Mouse (Mus musculus) MEL (cell line): ENCODE data around the gene Il5. TPM values are rescaled to one million over a fixed set of nuclear protein-coding genes. Genes with fewer than 3 reads are reported as not detected.

Source experiments
- DNase-seq: peaks from one replicate; pipeline ENCODE4 v3.0.0; 2011; ENCODE audit warnings: low read depth, low spot score
- H3K27ac ChIP-seq: 2 replicates; pipeline ENCODE4 v1.5.1; 2012; ENCODE audit warnings: low read depth, mild to moderate bottlenecking, control low read depth, low read length, moderate library complexity; ENCODE audit not compliant: control insufficient read depth
- H3K27me3 ChIP-seq, 2 experiments: fragments of 150-350 bp in 1 of 2; sonication (generic) in 1 of 2; 2 replicates each; pipeline ENCODE4 v1.6.1; 2012; ENCODE audit warnings: low read length in 2 of 2, mild to moderate bottlenecking in 2 of 2, improper control_type of control experiment in 1 of 2, moderate library complexity in 1 of 2; ENCODE audit not compliant: insufficient read depth in 2 of 2, control insufficient read depth in 1 of 2
- H3K36me3 ChIP-seq, 2 experiments: 2 replicates each; pipeline ENCODE4 v1.6.1; 2012 to 2014; ENCODE audit warnings: low read length in 2 of 2, improper control_type of control experiment in 1 of 2, inconsistent platforms in 1 of 2, mild to moderate bottlenecking in 1 of 2; ENCODE audit not compliant: insufficient read depth in 2 of 2, control insufficient read depth in 1 of 2
- H3K4me1 ChIP-seq, 2 experiments: fragments of 150-350 bp in 1 of 2; sonication (generic) in 1 of 2; 2 replicates each; pipeline ENCODE4 v1.6.1; 2012; ENCODE audit warnings: low read length in 2 of 2, improper control_type of control experiment in 1 of 2, mild to moderate bottlenecking in 1 of 2; ENCODE audit not compliant: insufficient read depth in 2 of 2, control insufficient read depth in 1 of 2
- H3K4me3 ChIP-seq, 2 experiments: fragments of 150-350 bp in 1 of 2; sonication (generic) in 1 of 2; 2 replicates each; pipeline ENCODE4 v1.5.1; 2012; ENCODE audit warnings: low read depth in 2 of 2, low read length in 2 of 2, mild to moderate bottlenecking in 2 of 2, moderate library complexity in 2 of 2, control low read depth in 1 of 2, improper control_type of control experiment in 1 of 2; ENCODE audit not compliant: control insufficient read depth in 1 of 2, insufficient read depth in 1 of 2
- H3K79me2 ChIP-seq: 2 replicates; pipeline ENCODE4 v1.6.1; 2012; ENCODE audit warnings: mild to moderate bottlenecking, low read length, moderate library complexity; ENCODE audit not compliant: control insufficient read depth, poor library complexity, insufficient read depth
- H3K9ac ChIP-seq: 2 replicates; pipeline ENCODE4 v1.6.1; 2012; ENCODE audit warnings: low read depth, mild to moderate bottlenecking, control low read depth, low read length, moderate library complexity; ENCODE audit not compliant: control insufficient read depth, poor library complexity, severe bottlenecking
- H3K9me3 ChIP-seq: fragments of 150-350 bp; sonication (generic); replicated peaks from 2 replicates; pipeline ENCODE4 v1.6.1; 2012; ENCODE audit warnings: mild to moderate bottlenecking, low read length, improper control_type of control experiment, moderate library complexity; ENCODE audit not compliant: insufficient read depth
- BHLHE40 ChIP-seq: IDR thresholded peaks from 2 replicates; pipeline ENCODE4 v1.6.1; 2012; ENCODE audit warnings: low read depth, mild to moderate bottlenecking, inconsistent platforms, low read length, improper control_type of control experiment, borderline replicate concordance
- CHD2 ChIP-seq: IDR thresholded peaks from 2 replicates; pipeline ENCODE4 v1.6.1; 2011; ENCODE audit warnings: low read length, improper control_type of control experiment
- CTCF ChIP-seq, 3 experiments: IDR thresholded peaks in 2 of 3; conservative IDR thresholded peaks in 1 of 3; 2 replicates each; pipeline ENCODE4 v1.5.1; 2011 to 2012; ENCODE audit warnings: low read length in 3 of 3, low read depth in 2 of 3, mild to moderate bottlenecking in 2 of 3, improper control_type of control experiment in 1 of 3, inconsistent platforms in 1 of 3, mixed read lengths in 1 of 3, moderate library complexity in 1 of 3; ENCODE audit not compliant: control insufficient read depth in 1 of 3, insufficient read depth in 1 of 3, poor library complexity in 1 of 3, severe bottlenecking in 1 of 3
- E2F4 ChIP-seq: IDR thresholded peaks from 2 replicates; pipeline ENCODE4 v1.6.1; 2011; ENCODE audit warnings: low read depth, low read length, improper control_type of control experiment, borderline replicate concordance
- ELF1 ChIP-seq: IDR thresholded peaks from 2 replicates; pipeline ENCODE4 v1.6.1; 2014; ENCODE audit warnings: low read depth, mild to moderate bottlenecking, inconsistent platforms, low read length, improper control_type of control experiment, moderate library complexity
- EP300 ChIP-seq, 2 experiments: IDR thresholded peaks; 2 replicates each; pipeline ENCODE4 v1.6.1; 2011; ENCODE audit warnings: improper control_type of control experiment in 2 of 2, low read length in 2 of 2, low read depth in 1 of 2, mild to moderate bottlenecking in 1 of 2
- ETS1 ChIP-seq: IDR thresholded peaks from 2 replicates; pipeline ENCODE4 v1.6.1; 2012; ENCODE audit warnings: low read depth, mild to moderate bottlenecking, inconsistent platforms, low read length, improper control_type of control experiment, moderate library complexity
- GABPA ChIP-seq: IDR thresholded peaks from 2 replicates; pipeline ENCODE4 v1.6.1; 2012; ENCODE audit warnings: low read depth, mild to moderate bottlenecking, inconsistent platforms, low read length, improper control_type of control experiment, moderate library complexity
- GATA1 ChIP-seq: IDR thresholded peaks from 2 replicates; pipeline ENCODE4 v1.6.1; 2011; ENCODE audit warnings: low read depth, low read length, improper control_type of control experiment
- HCFC1 ChIP-seq: IDR thresholded peaks from 2 replicates; pipeline ENCODE4 v1.6.1; 2012; ENCODE audit warnings: low read depth, mild to moderate bottlenecking, inconsistent platforms, low read length, improper control_type of control experiment, moderate library complexity
- KAT2A ChIP-seq: conservative IDR thresholded peaks from 2 replicates; pipeline ENCODE4 v1.6.1; 2012; ENCODE audit warnings: low read depth, low read length, improper control_type of control experiment, inconsistent platforms
- MAFK ChIP-seq: IDR thresholded peaks from 2 replicates; pipeline ENCODE4 v1.6.1; 2011; ENCODE audit warnings: low read depth, mild to moderate bottlenecking, low read length, improper control_type of control experiment, borderline replicate concordance
- MAX ChIP-seq: IDR thresholded peaks from 2 replicates; pipeline ENCODE4 v1.6.1; 2011; ENCODE audit warnings: low read length, improper control_type of control experiment
- MAZ ChIP-seq: IDR thresholded peaks from 2 replicates; pipeline ENCODE4 v1.6.1; 2012; ENCODE audit warnings: low read depth, mild to moderate bottlenecking, inconsistent platforms, low read length, improper control_type of control experiment
- MEF2A ChIP-seq: IDR thresholded peaks from 2 replicates; pipeline ENCODE4 v1.6.1; 2014; ENCODE audit warnings: low read depth, mild to moderate bottlenecking, inconsistent platforms, low read length, improper control_type of control experiment; ENCODE audit not compliant: poor library complexity, insufficient replicate concordance, severe bottlenecking; ENCODE audit errors: extremely low read depth
- MXI1 ChIP-seq: IDR thresholded peaks from 2 replicates; pipeline ENCODE4 v1.6.1; 2011; ENCODE audit warnings: mild to moderate bottlenecking, low read depth, low read length, improper control_type of control experiment
- MYB ChIP-seq: IDR thresholded peaks from 2 replicates; pipeline ENCODE4 v1.6.1; 2011; ENCODE audit warnings: mild to moderate bottlenecking, low read depth, low read length, improper control_type of control experiment
- MYC ChIP-seq: IDR thresholded peaks from 2 replicates; pipeline ENCODE4 v1.6.1; 2011; ENCODE audit warnings: low read depth, mild to moderate bottlenecking, low read length, improper control_type of control experiment, moderate library complexity
- NELFE ChIP-seq: IDR thresholded peaks from 2 replicates; pipeline ENCODE4 v1.6.1; 2011; ENCODE audit warnings: low read depth, low read length, improper control_type of control experiment
- NRF1 ChIP-seq: IDR thresholded peaks from 2 replicates; pipeline ENCODE4 v1.6.1; 2014; ENCODE audit warnings: low read depth, mild to moderate bottlenecking, inconsistent platforms, low read length, improper control_type of control experiment, moderate library complexity; ENCODE audit not compliant: poor library complexity, insufficient read depth, severe bottlenecking
- POLR2A ChIP-seq, 2 experiments: IDR thresholded peaks; 2 replicates each; pipeline ENCODE4 v1.6.1; 2011 to 2012; ENCODE audit warnings: low read length in 2 of 2, mild to moderate bottlenecking in 2 of 2, control low read depth in 1 of 2, improper control_type of control experiment in 1 of 2, low read depth in 1 of 2, moderate library complexity in 1 of 2; ENCODE audit not compliant: control insufficient read depth in 1 of 2, insufficient read depth in 1 of 2, poor library complexity in 1 of 2
- POLR2AphosphoS2 ChIP-seq: IDR thresholded peaks from 2 replicates; pipeline ENCODE4 v1.6.1; 2011; ENCODE audit warnings: low read length, improper control_type of control experiment
- POLR2AphosphoS5 ChIP-seq: IDR thresholded peaks from 2 replicates; pipeline ENCODE4 v1.6.1; 2012; ENCODE audit warnings: low read depth, borderline replicate concordance, mild to moderate bottlenecking, inconsistent platforms, low read length, moderate library complexity, mixed read lengths
- RAD21 ChIP-seq: IDR thresholded peaks from 2 replicates; pipeline ENCODE4 v1.6.1; 2011; ENCODE audit warnings: mild to moderate bottlenecking, low read depth, low read length, improper control_type of control experiment
- RCOR1 ChIP-seq: IDR thresholded peaks from 2 replicates; pipeline ENCODE4 v1.6.1; 2012; ENCODE audit warnings: low read depth, mild to moderate bottlenecking, inconsistent platforms, low read length, improper control_type of control experiment
- SIN3A ChIP-seq: IDR thresholded peaks from 2 replicates; pipeline ENCODE4 v1.6.1; 2012; ENCODE audit warnings: low read length, improper control_type of control experiment, inconsistent platforms
- SMC3 ChIP-seq: IDR thresholded peaks from 2 replicates; pipeline ENCODE4 v1.6.1; 2011; ENCODE audit warnings: low read depth, low read length, improper control_type of control experiment
- TAL1 ChIP-seq: IDR thresholded peaks from 2 replicates; pipeline ENCODE4 v1.6.1; 2012; ENCODE audit warnings: mild to moderate bottlenecking, inconsistent platforms, low read length, moderate library complexity, mixed read lengths
- TBP ChIP-seq: IDR thresholded peaks from 2 replicates; pipeline ENCODE4 v1.8.0; 2011; ENCODE audit warnings: low read depth, low read length, improper control_type of control experiment
- TCF12 ChIP-seq: IDR thresholded peaks from 2 replicates; pipeline ENCODE4 v1.6.1; 2014; ENCODE audit warnings: low read depth, mild to moderate bottlenecking, inconsistent platforms, low read length, improper control_type of control experiment, moderate library complexity
- UBTF ChIP-seq: IDR thresholded peaks from 2 replicates; pipeline ENCODE4 v1.6.1; 2012; ENCODE audit warnings: low read depth, mild to moderate bottlenecking, inconsistent platforms, low read length, improper control_type of control experiment, moderate library complexity, borderline replicate concordance; ENCODE audit not compliant: insufficient read depth
- USF1 ChIP-seq: IDR thresholded peaks from 2 replicates; pipeline ENCODE4 v1.6.1; 2014; ENCODE audit warnings: low read depth, mild to moderate bottlenecking, inconsistent platforms, low read length, improper control_type of control experiment, moderate library complexity
- USF2 ChIP-seq, 2 experiments: IDR thresholded peaks; 2 replicates each; pipeline ENCODE4 v1.6.1; 2011 to 2012; ENCODE audit warnings: improper control_type of control experiment in 2 of 2, low read length in 2 of 2, borderline replicate concordance in 1 of 2, inconsistent platforms in 1 of 2, low read depth in 1 of 2, mild to moderate bottlenecking in 1 of 2; ENCODE audit not compliant: insufficient read depth in 1 of 2
- ZC3H11A ChIP-seq: IDR thresholded peaks from 2 replicates; pipeline ENCODE4 v1.6.1; 2012; ENCODE audit warnings: low read depth, mild to moderate bottlenecking, inconsistent platforms, low read length, improper control_type of control experiment
- ZMIZ1 ChIP-seq: IDR thresholded peaks from 2 replicates; pipeline ENCODE4 v1.6.1; 2012; ENCODE audit warnings: low read depth, mild to moderate bottlenecking, inconsistent platforms, low read length, improper control_type of control experiment, moderate library complexity
- ZNF384 ChIP-seq: IDR thresholded peaks from 2 replicates; pipeline ENCODE4 v1.6.1; 2012; ENCODE audit warnings: low read depth, mild to moderate bottlenecking, inconsistent platforms, low read length, improper control_type of control experiment
- polyA plus RNA-seq, 2 experiments: library from polyadenylated mRNA; stranded (reverse) in 1 of 2; unstranded in 1 of 2; fragments of >175 nt in 1 of 2; fragments of >200 nt in 1 of 2; gene quantifications; 2 replicates each; pipeline versions ENCODE4 v1.2.1 to v1.2.4; 2012; ENCODE audit warnings: low replicate concordance in 2 of 2, low read depth in 1 of 2; ENCODE audit not compliant: insufficient read length in 2 of 2, insufficient read depth in 1 of 2, missing spikeins in 1 of 2
- total RNA-seq: library from RNA; depleted of rRNA; stranded (reverse); fragments of 300-350 nt; gene quantifications from 2 replicates; pipeline ENCODE4 v1.2.3, GENCODE M21; 2012

Il5 gene
- total and polyA plus RNA-seq, 3 experiments = not detected

GRCm38 (mm10) chr11:53735682-53736245, 15.2 kb downstream of the Il5 start:
- H3K9ac ChIP-seq = peak overlapping the region; percentile 73
- no peaks in the 10 kb centered on the region; the same call in 1 of the 2 replicates for H3K79me2 ChIP-seq
- H3K36me3 ChIP-seq = peaks cover 0 to 38% of the 10 kb centered on the region in 2 experiments; a peak in 2 of 4 replicates
- peak overlapping the region; percentile 59 for H3K27ac ChIP-seq
- H3K4me3 ChIP-seq = peak overlapping the region; percentile 63 to 64
- peaks cover 6 to 35% of the 10 kb centered on the region in 2 experiments for H3K4me1 ChIP-seq
- DNase-seq = peak; percentile 98
- H3K27me3 ChIP-seq = 0 out of 4 replicates have a peak, but pooled peaks cover 0 to 5% of the 10 kb centered on the region in 2 experiments
- H3K9me3 ChIP-seq = no peaks in the 10 kb centered on the region
- TF ChIP-seq TAL1 = no peak
- no peak for TF ChIP-seq USF1
- TF ChIP-seq ZNF384 = 0 out of 2 replicates have a peak, but pooled peaks have one; percentile 23
- TF ChIP-seq EP300 (IDR thresholded peaks at IDR 0.05; ENCODE audit: low read depth in 1 of 2, low read length in 2 of 2) = peak in 1 of 2 experiments; percentile 41; a peak in 2 of 4 replicates
- TF ChIP-seq TBP = no peak
- TF ChIP-seq USF2 (IDR thresholded peaks at IDR 0.05; ENCODE audit: borderline replicate concordance in 1 of 2, insufficient read depth in 1 of 2, low read depth in 1 of 2, low read length in 2 of 2) = no peak
- no peak; a peak in 1 of 4 replicates for TF ChIP-seq POLR2A (IDR thresholded peaks at IDR 0.05; ENCODE audit: control insufficient read depth in 1 of 2, insufficient read depth in 1 of 2, low read depth in 1 of 2, low read length in 2 of 2, poor library complexity in 1 of 2)
- peak; percentile 95 for TF ChIP-seq MAX
- TF ChIP-seq UBTF = no peak
- no peak for TF ChIP-seq ZMIZ1
- peak; percentile 20; the same call in 1 of the 2 replicates for TF ChIP-seq NELFE
- TF ChIP-seq RCOR1 = peak; percentile 70
- peak; percentile 41 for TF ChIP-seq RAD21
- TF ChIP-seq MYC = peak; percentile 81
- no peak for TF ChIP-seq MYB
- no peak for TF ChIP-seq E2F4
- peak; percentile 44; the same call in 1 of the 2 replicates for TF ChIP-seq ZC3H11A
- TF ChIP-seq POLR2AphosphoS2 = no peak
- TF ChIP-seq NRF1 = no peak
- TF ChIP-seq ETS1 = peak; percentile 39; the same call in 1 of the 2 replicates
- TF ChIP-seq BHLHE40 = no peak
- TF ChIP-seq ELF1 = no peak
- TF ChIP-seq SIN3A = peak; percentile 81
- TF ChIP-seq MEF2A = no peak
- TF ChIP-seq TCF12 = no peak
- peak; percentile 85 for TF ChIP-seq MXI1
- TF ChIP-seq MAZ = peak; percentile 77
- TF ChIP-seq GABPA = no peak
- no peak for TF ChIP-seq POLR2AphosphoS5
- TF ChIP-seq GATA1 = no peak
- TF ChIP-seq HCFC1 = peak; percentile 66; the same call in 1 of the 2 replicates
- TF ChIP-seq MAFK = no peak
- peak; percentile 81 for TF ChIP-seq SMC3
- TF ChIP-seq CTCF (IDR thresholded peaks at IDR 0.05 in 2 of 3, conservative IDR thresholded peaks at IDR 0.05 in 1 of 3; ENCODE audit: control insufficient read depth in 1 of 3, insufficient read depth in 1 of 3, low read depth in 2 of 3, low read length in 3 of 3, poor library complexity in 1 of 3, severe bottlenecking in 1 of 3) = peak; percentile 92 to 98 (median 98)
- no peak for TF ChIP-seq CHD2
- TF ChIP-seq KAT2A = no peak
